Mouse (Mus musculus) embryonic facial prominence, embryonic 14.5 days (tissue): ENCODE results near the gene Pde6g. TPM values are rescaled to one million over a fixed set of nuclear protein-coding genes. Genes with fewer than 3 reads are reported as not detected.

Experiments
- ATAC-seq: fragments of 200-750 bp; cut with Nextera tagmentation; 2 replicates; pipeline ENCODE4 v1.8.0; 2017; ENCODE audit warnings: low read depth, moderate number of reproducible peaks, moderate TSS enrichment
- DNase-seq: peaks from one replicate; pipeline ENCODE4 v3.0.0-alpha.2; 2015; ENCODE audit warnings: low spot score
- H3K27ac ChIP-seq: fragments of 300-500 bp; sonication (generic); replicated peaks from 2 replicates; pipeline ENCODE4 v1.5.1; 2014; ENCODE audit warnings: low read depth, mild to moderate bottlenecking, low read length, moderate library complexity
- H3K27me3 ChIP-seq: fragments of 300-500 bp; sonication (generic); replicated peaks from 2 replicates; pipeline ENCODE4 v1.6.1; 2014; ENCODE audit warnings: low read length; ENCODE audit not compliant: control insufficient read depth, insufficient read depth
- H3K36me3 ChIP-seq: fragments of 300-500 bp; sonication (generic); 2 replicates; pipeline ENCODE4 v1.6.1; 2014; ENCODE audit warnings: low read length, mixed read lengths; ENCODE audit not compliant: control insufficient read depth, insufficient read depth
- H3K4me1 ChIP-seq: fragments of 300-500 bp; sonication (generic); 2 replicates; pipeline ENCODE4 v1.6.1; 2014; ENCODE audit warnings: antibody characterized with exemption, low read length; ENCODE audit not compliant: control insufficient read depth, insufficient read depth
- H3K4me2 ChIP-seq: fragments of 300-500 bp; sonication (generic); 2 replicates; pipeline ENCODE4 v1.6.1; 2014; ENCODE audit warnings: low read depth, mild to moderate bottlenecking, low read length, moderate library complexity, mixed read lengths
- H3K4me3 ChIP-seq: fragments of 300-500 bp; sonication (generic); 2 replicates; pipeline ENCODE4 v1.5.1; 2014; ENCODE audit warnings: low read depth, mild to moderate bottlenecking, low read length
- H3K9ac ChIP-seq: fragments of 300-500 bp; sonication (generic); 2 replicates; pipeline ENCODE4 v1.6.1; 2014; ENCODE audit warnings: low read depth, mild to moderate bottlenecking, low read length, moderate library complexity, mixed read lengths
- H3K9me3 ChIP-seq: fragments of 300-500 bp; sonication (generic); 2 replicates; pipeline ENCODE4 v1.6.1; 2016; ENCODE audit warnings: low read length; ENCODE audit not compliant: control insufficient read depth
- WGBS: fragments of 180-500 bp; shearing (Covaris S2); extraction: QIAGEN DNeasy Blood & Tissue Kit; methylation state at CpG from one replicate; pipeline ENCODE4 v1.1.7; 2014; 5-methylcytosine and 5-hydroxymethylcytosine counted together
- polyA plus RNA-seq: library from polyadenylated mRNA; unstranded; fragments of >200 nt; fragmentation: Nextera tagmentation; extraction: Ambion mirVana; gene quantifications from 2 replicates; pipeline ENCODE4 v1.2.1, GENCODE M21; 2014

The Pde6g gene
- polyA plus RNA-seq: not detected in 2 replicates

DNA sequence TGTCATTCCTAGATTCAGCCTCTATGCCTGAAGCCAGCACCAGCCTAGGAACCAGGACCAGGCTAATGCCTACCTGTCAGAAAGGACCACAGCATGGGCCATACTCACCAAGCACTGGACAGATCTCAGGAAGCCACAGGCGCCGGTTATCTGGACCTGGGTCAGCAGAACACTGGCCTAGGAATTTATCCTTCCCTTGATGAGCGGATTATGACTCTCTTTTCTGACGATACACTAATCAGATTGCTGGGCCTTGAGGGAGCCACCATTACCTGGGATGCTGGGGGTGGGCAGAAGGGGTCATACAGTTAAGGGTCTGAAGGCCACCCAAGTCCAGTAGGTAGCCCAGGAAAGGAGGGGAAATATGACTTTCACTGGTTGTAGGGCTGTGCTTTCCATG is at the start of gene Pde6g:
Pde6g (minus strand) TSS at position 195 of the 400 bp plus-strand sequence.
- H3K27me3 ChIP-seq: no peaks in the 10 kb centered on the region
- no peak within 1 kb of the TSS for H3K9ac ChIP-seq
- no peaks in the 10 kb centered on the region; the same call in 1 of the 2 replicates for H3K4me1 ChIP-seq
- H3K9me3 ChIP-seq: no peaks in the 10 kb centered on the region
- H3K4me2 ChIP-seq: no peak within 1 kb of the TSS
- no peak within 1 kb of the TSS for H3K4me3 ChIP-seq
- H3K36me3 ChIP-seq: no peaks in the 10 kb centered on the region
- H3K27ac ChIP-seq: no peak within 1 kb of the TSS
- DNase-seq: no peak
- no peak for ATAC-seq
- 82% methylated on average over 4 of the region's 4 CpGs for WGBS

DNA sequence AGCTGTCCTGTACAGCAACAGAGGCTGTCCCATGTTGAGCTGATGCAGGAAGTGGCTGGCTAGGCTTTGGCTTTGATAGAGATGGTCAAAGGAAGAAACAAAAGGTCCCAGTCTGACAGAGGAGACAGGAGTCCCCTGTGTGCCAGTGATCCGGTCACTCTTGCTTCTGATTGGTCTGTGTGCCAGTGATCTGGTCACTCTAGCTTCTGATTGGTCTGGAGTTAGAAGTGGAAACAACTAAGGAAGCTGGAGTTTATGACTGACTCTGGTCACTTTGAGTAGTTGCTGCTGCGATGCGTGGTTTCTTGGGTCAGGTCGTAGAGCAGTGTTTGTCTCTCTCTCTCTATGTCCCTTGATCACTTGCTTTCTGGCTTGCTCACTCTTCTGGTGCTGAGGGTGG is 48.4 kb upstream of the Pde6g start:
- no peak for ATAC-seq
- H3K9me3 ChIP-seq: no peaks in the 10 kb centered on the region
- 88% methylated on average over 4 of the region's 4 CpGs for WGBS
- no peak overlapping the region for H3K27ac ChIP-seq
- no peak overlapping the region for H3K4me3 ChIP-seq
- H3K36me3 ChIP-seq: peaks cover 21% of the 10 kb centered on the region
- no peak overlapping the region for H3K4me2 ChIP-seq
- H3K27me3 ChIP-seq: no peaks in the 10 kb centered on the region
- H3K9ac ChIP-seq: no peak overlapping the region
- DNase-seq: no peak
- no peaks in the 10 kb centered on the region for H3K4me1 ChIP-seq

- 55% methylated on average over 6 of the region's 6 CpGs for WGBS
- H3K4me1 ChIP-seq: no peaks in the 10 kb centered on the region
- H3K4me3 ChIP-seq: no peak overlapping the region
- H3K36me3 ChIP-seq: peaks cover 27% of the 10 kb centered on the region
- no peak overlapping the region for H3K9ac ChIP-seq
- no peak for DNase-seq
- no peak for ATAC-seq
- no peak overlapping the region for H3K4me2 ChIP-seq
- H3K27me3 ChIP-seq: no peaks in the 10 kb centered on the region
- no peak overlapping the region for H3K27ac ChIP-seq
- H3K9me3 ChIP-seq: no peaks in the 10 kb centered on the region
Observed at GRCm38 (mm10) chr11:120501018-120501417, 47.7 kb upstream of the Pde6g start.

DNA sequence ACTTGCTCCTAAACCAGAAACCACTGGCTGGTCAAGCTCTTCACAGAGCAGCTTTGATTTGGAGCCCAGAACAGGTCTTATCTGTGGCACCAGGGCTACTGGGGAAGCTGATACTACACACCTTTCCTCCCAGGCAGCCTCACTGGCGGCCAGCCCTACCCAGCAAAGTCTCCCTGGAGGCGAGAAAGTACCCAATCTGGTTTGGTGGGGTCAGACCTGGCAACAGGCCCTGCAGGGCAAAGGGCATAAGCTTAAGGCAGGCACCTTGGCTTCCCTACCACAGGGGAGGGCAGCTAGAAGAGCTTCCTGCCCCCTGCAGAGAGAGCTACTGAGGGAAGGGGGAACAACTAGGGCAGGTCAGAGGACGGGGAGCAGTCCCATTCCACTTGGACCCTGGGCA is 47.1 kb upstream of the Pde6g start:
- Histone ChIP-seq H3K9me3 (no peaks in the 10 kb centered on the region), H3K27ac (no peak overlapping the region), H3K4me3 (no peak overlapping the region), H3K9ac (peak overlapping the region; percentile 31; the same call in 1 of the 2 replicates), H3K36me3 (peaks cover 33% of the 10 kb centered on the region), H3K4me2 (no peak overlapping the region), H3K27me3 (no peaks in the 10 kb centered on the region), H3K4me1 (no peaks in the 10 kb centered on the region)
- no peak for DNase-seq
- peak; percentile 24; the same call in 1 of the 2 replicates for ATAC-seq
- 29% methylated on average over 3 of the region's 3 CpGs for WGBS

GRCm38 (mm10) chr11:120499894-120500293 is 46.6 kb upstream of the Pde6g start:
- Histone ChIP-seq H3K9ac (no peak overlapping the region), H3K4me3 (no peak overlapping the region), H3K36me3 (peaks cover 38% of the 10 kb centered on the region), H3K4me2 (no peak overlapping the region), H3K27ac (no peak overlapping the region), H3K4me1 (no peaks in the 10 kb centered on the region), H3K9me3 (no peaks in the 10 kb centered on the region), H3K27me3 (no peaks in the 10 kb centered on the region)
- DNase-seq (no peak), ATAC-seq (no peak)
- 78% methylated on average over 6 of the region's 6 CpGs for WGBS

DNA sequence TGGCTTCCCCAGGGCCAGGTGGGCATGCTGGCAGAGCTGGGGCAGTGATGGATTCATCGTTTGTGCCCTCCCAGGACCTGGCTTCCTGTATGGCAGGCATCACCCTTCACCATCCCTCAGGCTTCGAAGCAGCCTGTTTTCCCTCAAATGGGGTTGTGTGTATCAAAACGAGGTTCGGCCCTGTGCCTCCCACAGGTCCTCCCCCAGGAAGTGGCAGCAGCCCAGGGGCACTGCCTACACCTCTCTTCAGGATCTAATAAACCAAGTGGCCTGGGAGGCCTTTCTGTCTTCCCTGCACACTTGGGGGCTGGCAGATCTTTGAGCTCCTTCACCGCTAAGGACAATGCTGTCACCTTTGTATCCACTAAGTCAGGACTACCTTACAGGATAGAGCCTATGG is 45.6 kb upstream of the Pde6g start:
- Histone ChIP-seq H3K4me1 (no peaks in the 10 kb centered on the region), H3K27me3 (no peaks in the 10 kb centered on the region), H3K27ac (no peak overlapping the region), H3K4me2 (no peak overlapping the region), H3K36me3 (peaks cover 46% of the 10 kb centered on the region), H3K9ac (0 out of 2 replicates have a peak overlapping the region, but pooled peaks have one; percentile 25), H3K4me3 (no peak overlapping the region), H3K9me3 (no peaks in the 10 kb centered on the region)
- ATAC-seq (no peak), DNase-seq (no peak)
- 91% methylated on average over 5 of the region's 5 CpGs for WGBS

- WGBS: 94% methylated on average over 12 of the region's 12 CpGs
- DNase-seq: no peak
- ATAC-seq: no peak
- Histone ChIP-seq H3K36me3 (peaks cover 46% of the 10 kb centered on the region), H3K4me1 (peaks cover 6% of the 10 kb centered on the region), H3K4me3 (no peak overlapping the region), H3K27me3 (no peaks in the 10 kb centered on the region), H3K9ac (no peak overlapping the region), H3K27ac (no peak overlapping the region), H3K9me3 (no peaks in the 10 kb centered on the region), H3K4me2 (no peak overlapping the region)
Observed at GRCm38 (mm10) chr11:120498226-120498625, 44.9 kb upstream of the Pde6g start.

GRCm38 (mm10) chr11:120497436-120497835 is 44.1 kb upstream of the Pde6g start:
- no peak for ATAC-seq
- WGBS: 97% methylated on average over 3 of the region's 3 CpGs
- H3K9ac ChIP-seq: no peak overlapping the region
- H3K4me1 ChIP-seq: peaks cover 11% of the 10 kb centered on the region
- no peak overlapping the region for H3K27ac ChIP-seq
- no peaks in the 10 kb centered on the region for H3K9me3 ChIP-seq
- H3K36me3 ChIP-seq: peaks cover 46% of the 10 kb centered on the region
- H3K4me3 ChIP-seq: no peak overlapping the region
- H3K27me3 ChIP-seq: no peaks in the 10 kb centered on the region
- DNase-seq: no peak
- H3K4me2 ChIP-seq: no peak overlapping the region

- DNase-seq (no peak), ATAC-seq (no peak)
- Histone ChIP-seq H3K9ac (no peak overlapping the region), H3K9me3 (no peaks in the 10 kb centered on the region), H3K4me1 (peaks cover 28% of the 10 kb centered on the region), H3K36me3 (peaks cover 55% of the 10 kb centered on the region), H3K27me3 (no peaks in the 10 kb centered on the region), H3K4me2 (peak overlapping the region; percentile 86), H3K27ac (no peak overlapping the region), H3K4me3 (no peak overlapping the region; the same call in 1 of the 2 replicates)
- 81% methylated on average over 3 of the region's 3 CpGs for WGBS
Observed at GRCm38 (mm10) chr11:120493911-120494310, 40.6 kb upstream of the Pde6g start.
